Mouse (Mus musculus) myocyte (in vitro differentiated cells): ENCODE measurements around the gene 2010300C02Rik. TPM values are rescaled to one million over a fixed set of nuclear protein-coding genes. Genes with fewer than 3 reads are reported as not detected.

Experiments
- H3K27me3 ChIP-seq: one replicate; pipeline ENCODE4 v1.6.1; 2011; ENCODE audit not compliant: control insufficient read depth, insufficient read depth, insufficient read length
- H3K36me3 ChIP-seq: one replicate; pipeline ENCODE4 v1.6.1; 2011; ENCODE audit not compliant: control insufficient read depth, insufficient read depth
- H3K4me2 ChIP-seq: one replicate; pipeline ENCODE4 v1.6.1; 2011; ENCODE audit warnings: low read depth, control low read depth
- H3K4me3 ChIP-seq: one replicate; pipeline ENCODE4 v1.5.1; 2011; ENCODE audit warnings: mild to moderate bottlenecking, control low read depth, moderate library complexity
- H3K79me2 ChIP-seq: one replicate; pipeline ENCODE4 v1.6.1; 2011; ENCODE audit not compliant: control insufficient read depth, insufficient read depth
- H3ac ChIP-seq: one replicate; pipeline ENCODE4 v1.6.1; 2011; ENCODE audit not compliant: control insufficient read depth, insufficient read length
- CEBPB ChIP-seq: IDR thresholded peaks from 2 replicates; pipeline ENCODE4 v1.6.1; 2011; ENCODE audit warnings: mild to moderate bottlenecking, moderate library complexity; ENCODE audit not compliant: poor library complexity, insufficient read depth, severe bottlenecking
- E2F4 ChIP-seq: IDR thresholded peaks from one replicate; pipeline ENCODE4 v1.6.1; 2011; ENCODE audit warnings: mild to moderate bottlenecking, control low read depth, moderate library complexity; ENCODE audit not compliant: insufficient read depth
- MAX ChIP-seq: IDR thresholded peaks from one replicate; pipeline ENCODE4 v1.6.1; 2011; ENCODE audit warnings: low read depth, mild to moderate bottlenecking, control low read depth
- MYOD1 ChIP-seq, 3 experiments: IDR thresholded peaks; one replicate each; pipeline ENCODE4 v1.6.1; 2011; ENCODE audit warnings: control low read depth in 2 of 3, low read depth in 2 of 3, mild to moderate bottlenecking in 2 of 3, moderate library complexity in 1 of 3; ENCODE audit not compliant: insufficient read length in 2 of 3, control insufficient read depth in 1 of 3
- MYOG ChIP-seq, 3 experiments: IDR thresholded peaks; one replicate each; pipeline ENCODE4 v1.6.1; 2011; ENCODE audit warnings: control low read depth in 2 of 3, low read depth in 2 of 3, mild to moderate bottlenecking in 2 of 3; ENCODE audit not compliant: insufficient read length in 2 of 3, control insufficient read depth in 1 of 3, insufficient read depth in 1 of 3
- POLR2A ChIP-seq: IDR thresholded peaks from one replicate; pipeline ENCODE4 v1.6.1; 2011; ENCODE audit warnings: low read depth, mild to moderate bottlenecking, control low read depth, moderate library complexity; ENCODE audit not compliant: insufficient read length
- POLR2AphosphoS2 ChIP-seq: IDR thresholded peaks from one replicate; pipeline ENCODE4 v1.6.1; 2011; ENCODE audit warnings: low read depth, control low read depth; ENCODE audit not compliant: insufficient read length
- REST ChIP-seq: IDR thresholded peaks from one replicate; pipeline ENCODE4 v1.6.1; 2011; ENCODE audit warnings: mild to moderate bottlenecking, control low read depth, moderate library complexity; ENCODE audit not compliant: insufficient read depth, insufficient read length
- SRF ChIP-seq: IDR thresholded peaks from one replicate; pipeline ENCODE4 v1.6.1; 2011; ENCODE audit warnings: low read depth; ENCODE audit not compliant: control insufficient read depth, insufficient read length
- TCF12 ChIP-seq: IDR thresholded peaks from one replicate; pipeline ENCODE4 v1.6.1; 2011; ENCODE audit warnings: mild to moderate bottlenecking, control low read depth; ENCODE audit not compliant: poor library complexity, insufficient read depth, severe bottlenecking
- TCF3 ChIP-seq: IDR thresholded peaks from one replicate; pipeline ENCODE4 v1.6.1; 2011; ENCODE audit warnings: low read depth, control low read depth; ENCODE audit not compliant: insufficient read length
- USF1 ChIP-seq: IDR thresholded peaks from one replicate; pipeline ENCODE4 v1.6.1; 2011; ENCODE audit warnings: low read depth, mild to moderate bottlenecking, control low read depth, moderate library complexity
- polyA plus RNA-seq: library from polyadenylated mRNA; unstranded; fragments of >200 nt; fragmentation: generic; extraction: Trizol; gene quantifications from one replicate; pipeline ENCODE4 v1.2.1, GENCODE M21; 2012; ENCODE audit warnings: missing spikeins

2010300C02Rik gene
- polyA plus RNA-seq, 1 experiment: not detected

DNA sequence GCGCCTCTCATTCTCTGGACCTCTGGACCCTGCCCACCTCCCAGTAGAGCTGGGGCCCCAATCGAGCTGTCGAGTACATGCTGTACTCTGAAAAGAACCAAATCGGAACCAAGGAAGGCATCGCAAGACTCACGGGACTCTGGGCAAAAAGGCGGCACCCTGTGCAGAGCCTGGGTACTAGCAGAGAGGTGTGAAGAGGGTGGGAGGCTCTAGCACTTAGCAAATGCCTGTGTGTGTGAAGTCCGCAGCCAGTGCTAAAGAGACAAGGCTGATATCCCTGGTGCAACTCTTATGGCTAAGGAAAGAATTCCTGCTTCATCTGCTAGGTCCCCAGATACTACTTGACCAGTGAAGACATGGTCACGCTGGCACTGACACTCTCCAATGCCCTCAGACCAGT lies 24.2 kb downstream of the 2010300C02Rik start:
- Histone ChIP-seq H3K4me3 (no peak overlapping the region), H3K4me2 (no peak overlapping the region), H3K27me3 (no peaks in the 10 kb centered on the region), H3K36me3 (no peaks in the 10 kb centered on the region), H3ac (no peak overlapping the region), H3K79me2 (no peaks in the 10 kb centered on the region)
- TF ChIP-seq E2F4: no peak
- TF ChIP-seq MAX: no peak
- TF ChIP-seq TCF3: no peak
- no peak for TF ChIP-seq MYOD1 (IDR thresholded peaks at IDR 0.05; ENCODE audit: control insufficient read depth in 1 of 3, insufficient read length in 2 of 3, low read depth in 2 of 3)
- TF ChIP-seq REST: no peak
- no peak for TF ChIP-seq MYOG (IDR thresholded peaks at IDR 0.05; ENCODE audit: control insufficient read depth in 1 of 3, insufficient read depth in 1 of 3, insufficient read length in 2 of 3, low read depth in 2 of 3)
- no peak for TF ChIP-seq SRF

DNA sequence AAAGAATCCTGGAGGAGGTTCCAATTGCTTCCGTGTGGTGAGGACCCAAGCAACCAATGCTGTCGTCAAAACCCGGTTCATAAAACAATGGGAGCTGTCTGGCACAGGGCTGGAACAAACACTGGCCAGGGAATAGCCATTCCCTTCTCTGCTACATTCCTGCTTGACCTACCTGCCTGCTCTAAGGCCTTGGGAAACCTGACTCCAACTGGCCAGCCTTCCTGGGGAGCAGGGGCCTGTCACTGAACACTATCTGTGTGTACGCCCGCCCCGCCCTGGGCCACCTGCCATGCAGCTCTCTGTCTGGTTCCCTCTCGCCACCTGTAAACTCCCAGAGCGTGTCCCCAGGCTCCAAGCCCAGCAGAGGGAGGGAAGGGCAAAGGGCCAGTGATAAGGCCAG lies 25.5 kb downstream of the 2010300C02Rik start:
- no peaks in the 10 kb centered on the region for H3K79me2 ChIP-seq
- TF ChIP-seq USF1 (no peak), TCF12 (no peak), REST (no peak), MAX (no peak), POLR2A (no peak), MYOD1 (IDR thresholded peaks at IDR 0.05; ENCODE audit: control insufficient read depth in 1 of 3, insufficient read length in 2 of 3, low read depth in 2 of 3) (no peak), TCF3 (no peak), CEBPB (no peak), MYOG (IDR thresholded peaks at IDR 0.05; ENCODE audit: control insufficient read depth in 1 of 3, insufficient read depth in 1 of 3, insufficient read length in 2 of 3, low read depth in 2 of 3) (no peak), E2F4 (no peak), SRF (no peak), POLR2AphosphoS2 (no peak)
- H3K27me3 ChIP-seq: no peaks in the 10 kb centered on the region
- H3K4me3 ChIP-seq: no peak overlapping the region
- no peak overlapping the region for H3K4me2 ChIP-seq
- H3K36me3 ChIP-seq: no peaks in the 10 kb centered on the region
- no peak overlapping the region for H3ac ChIP-seq

DNA sequence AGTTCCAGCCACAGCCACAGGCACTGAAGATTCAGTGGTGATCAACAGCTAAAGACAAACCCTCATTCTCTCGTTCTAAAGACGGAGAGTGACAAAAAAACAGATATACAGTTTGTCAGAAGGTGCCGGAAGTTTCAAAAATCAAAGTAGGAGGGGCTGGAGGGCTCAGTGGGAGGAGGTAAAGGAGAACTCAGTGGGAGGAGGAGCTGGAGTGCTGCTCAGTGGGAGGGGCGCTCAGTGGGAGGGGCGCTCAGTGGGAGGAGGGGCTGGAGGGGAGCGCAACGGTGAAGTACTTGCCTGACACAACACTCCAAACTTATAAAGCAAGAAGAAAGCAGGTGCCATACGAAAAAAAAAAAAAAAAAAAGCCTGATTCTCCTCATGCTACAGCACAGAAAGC lies 28.7 kb downstream of the 2010300C02Rik start:
- H3ac ChIP-seq: no peak overlapping the region
- no peaks in the 10 kb centered on the region for H3K79me2 ChIP-seq
- H3K4me3 ChIP-seq: no peak overlapping the region
- H3K27me3 ChIP-seq: peaks cover 7% of the 10 kb centered on the region
- no peak for TF ChIP-seq MAX
- no peak for TF ChIP-seq TCF3
- no peak for TF ChIP-seq MYOG (IDR thresholded peaks at IDR 0.05; ENCODE audit: control insufficient read depth in 1 of 3, insufficient read depth in 1 of 3, insufficient read length in 2 of 3, low read depth in 2 of 3)
- TF ChIP-seq MYOD1 (IDR thresholded peaks at IDR 0.05; ENCODE audit: control insufficient read depth in 1 of 3, insufficient read length in 2 of 3, low read depth in 2 of 3): no peak
- no peak for TF ChIP-seq POLR2A
- TF ChIP-seq SRF: no peak
- no peak for TF ChIP-seq POLR2AphosphoS2
- no peak for TF ChIP-seq CEBPB
- no peak for TF ChIP-seq REST
- no peak for TF ChIP-seq TCF12
- TF ChIP-seq E2F4: no peak
- no peak for TF ChIP-seq USF1
- no peak overlapping the region for H3K4me2 ChIP-seq
- H3K36me3 ChIP-seq: no peaks in the 10 kb centered on the region

DNA sequence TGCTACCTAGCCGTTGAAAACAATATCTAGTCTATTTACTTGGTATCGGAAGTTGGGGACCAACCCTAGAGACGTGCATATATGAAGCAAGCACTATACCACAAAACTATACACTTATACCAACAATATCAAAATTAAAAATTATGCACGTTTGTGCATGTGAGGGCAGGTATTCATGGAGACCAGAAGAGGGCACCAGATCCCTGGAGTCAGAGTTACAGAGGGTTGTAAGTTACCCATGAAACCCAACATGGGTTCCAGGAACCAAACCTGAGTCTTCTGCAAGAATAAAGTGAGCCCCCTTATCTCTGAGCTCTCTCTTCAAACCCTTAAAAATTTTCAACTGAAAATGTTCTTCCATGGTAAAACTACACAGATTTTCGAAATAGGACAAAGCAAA lies 29.2 kb downstream of the 2010300C02Rik start:
- no peak overlapping the region for H3K4me2 ChIP-seq
- no peaks in the 10 kb centered on the region for H3K36me3 ChIP-seq
- H3K79me2 ChIP-seq: no peaks in the 10 kb centered on the region
- H3K27me3 ChIP-seq: peaks cover 7% of the 10 kb centered on the region
- H3K4me3 ChIP-seq: no peak overlapping the region
- TF ChIP-seq REST (no peak), USF1 (no peak), POLR2AphosphoS2 (no peak), CEBPB (no peak), E2F4 (no peak), SRF (no peak), POLR2A (no peak), TCF12 (no peak), MAX (no peak), MYOD1 (IDR thresholded peaks at IDR 0.05; ENCODE audit: control insufficient read depth in 1 of 3, insufficient read length in 2 of 3, low read depth in 2 of 3) (no peak), TCF3 (no peak), MYOG (IDR thresholded peaks at IDR 0.05; ENCODE audit: control insufficient read depth in 1 of 3, insufficient read depth in 1 of 3, insufficient read length in 2 of 3, low read depth in 2 of 3) (no peak)
- no peak overlapping the region for H3ac ChIP-seq

DNA sequence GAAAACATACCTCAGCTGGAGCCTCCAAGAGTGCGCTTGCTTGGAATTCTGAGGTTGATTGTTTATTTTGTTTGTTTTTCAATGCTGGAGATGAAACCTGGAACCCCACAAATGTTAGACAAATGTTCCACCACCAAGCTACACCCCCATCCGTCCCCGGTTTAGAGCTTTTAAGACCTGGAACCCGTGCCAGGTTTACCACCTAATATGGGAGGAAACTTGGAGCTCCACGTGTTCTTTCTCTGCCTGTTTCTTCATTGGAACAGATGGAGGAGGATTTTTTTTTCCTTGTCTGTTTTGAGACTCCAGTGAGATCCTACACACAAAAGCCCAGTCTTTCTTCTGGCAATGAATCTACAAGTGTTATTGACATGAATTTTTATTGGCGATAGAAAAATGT lies 30.2 kb downstream of the 2010300C02Rik start:
- no peak overlapping the region for H3ac ChIP-seq
- H3K4me3 ChIP-seq: no peak overlapping the region
- TF ChIP-seq CEBPB: no peak
- TF ChIP-seq USF1: no peak
- no peak for TF ChIP-seq POLR2A
- no peak for TF ChIP-seq TCF12
- TF ChIP-seq E2F4: no peak
- TF ChIP-seq POLR2AphosphoS2: no peak
- TF ChIP-seq MYOG (IDR thresholded peaks at IDR 0.05; ENCODE audit: control insufficient read depth in 1 of 3, insufficient read depth in 1 of 3, insufficient read length in 2 of 3, low read depth in 2 of 3): no peak
- TF ChIP-seq REST: no peak
- no peak for TF ChIP-seq SRF
- no peak overlapping the region for H3K4me2 ChIP-seq
- no peaks in the 10 kb centered on the region for H3K36me3 ChIP-seq
- H3K79me2 ChIP-seq: no peaks in the 10 kb centered on the region
- H3K27me3 ChIP-seq: peaks cover 7% of the 10 kb centered on the region
